Mouse (Mus musculus): ENCODE measurements around the gene Atg9b.

Atg9b gene

GRCm38 (mm10) chr5:24380499-24380898, 11.4 kb downstream of the Atg9b start:
- DNase-seq: no peak

GRCm38 (mm10) chr5:24379501-24379900, 12.4 kb downstream of the Atg9b start:
- DNase-seq: no peak

GRCm38 (mm10) chr5:24378700-24379099, 13.2 kb downstream of the Atg9b start:
- no peak for DNase-seq

- DNase-seq: no peak
Observed at GRCm38 (mm10) chr5:24374666-24375328, 17.1 kb downstream of the Atg9b start.

- DNase-seq: no peak
Observed at GRCm38 (mm10) chr5:24374216-24374615, 17.7 kb downstream of the Atg9b start.

- no peak for DNase-seq
Observed at GRCm38 (mm10) chr5:24373807-24374206, 18.1 kb downstream of the Atg9b start.

- no peak for DNase-seq
Observed at GRCm38 (mm10) chr5:24369767-24370166, 22.2 kb downstream of the Atg9b start.

- DNase-seq: no peak
Observed at GRCm38 (mm10) chr5:24366426-24366825, 25.5 kb downstream of the Atg9b start.

- no peak for DNase-seq
Observed at GRCm38 (mm10) chr5:24365528-24365927, 26.4 kb downstream of the Atg9b start.

- no peak for DNase-seq
Observed at GRCm38 (mm10) chr5:24364963-24365362, 27.0 kb downstream of the Atg9b start.

- no peak for DNase-seq
Observed at GRCm38 (mm10) chr5:24364508-24364907, 27.4 kb downstream of the Atg9b start, which contains the start of gene Nos3. TSS of gene Nos3 (plus strand) at chr5:24364810.

GRCm38 (mm10) chr5:24364061-24364460, 27.9 kb downstream of the Atg9b start:
- no peak for DNase-seq

GRCm38 (mm10) chr5:24363467-24363866, 28.5 kb downstream of the Atg9b start:
- no peak for DNase-seq

- peak; percentile 81 to 82 for DNase-seq
Observed at GRCm38 (mm10) chr5:24360792-24361454, 31.0 kb downstream of the Atg9b start.

GRCm38 (mm10) chr5:24357461-24357860, 34.5 kb downstream of the Atg9b start:
- peak; percentile 66 for DNase-seq

GRCm38 (mm10) chr5:24356764-24357163, 35.2 kb downstream of the Atg9b start:
- no peak for DNase-seq

- no peak for DNase-seq
Observed at GRCm38 (mm10) chr5:24353327-24353726, 38.6 kb downstream of the Atg9b start.

- no peak for DNase-seq
Observed at GRCm38 (mm10) chr5:24352251-24352859, 39.6 kb downstream of the Atg9b start.

- no peak for DNase-seq
Observed at GRCm38 (mm10) chr5:24351701-24352171, 40.2 kb downstream of the Atg9b start.

- no peak for DNase-seq
Observed at GRCm38 (mm10) chr5:24351278-24351677, 40.7 kb downstream of the Atg9b start, which contains the start of gene Kcnh2. TSS of gene Kcnh2 (minus strand) at chr5:24351604.

GRCm38 (mm10) chr5:24350531-24351250, 41.3 kb downstream of the Atg9b start:
- no peak for DNase-seq

GRCm38 (mm10) chr5:24350073-24350472, 41.9 kb downstream of the Atg9b start:
- DNase-seq: no peak

- DNase-seq: no peak
Observed at GRCm38 (mm10) chr5:24348546-24348945, 43.4 kb downstream of the Atg9b start.
